ENCODE assay signal across 28 mouse cellular contexts in the genomic region with DNA sequence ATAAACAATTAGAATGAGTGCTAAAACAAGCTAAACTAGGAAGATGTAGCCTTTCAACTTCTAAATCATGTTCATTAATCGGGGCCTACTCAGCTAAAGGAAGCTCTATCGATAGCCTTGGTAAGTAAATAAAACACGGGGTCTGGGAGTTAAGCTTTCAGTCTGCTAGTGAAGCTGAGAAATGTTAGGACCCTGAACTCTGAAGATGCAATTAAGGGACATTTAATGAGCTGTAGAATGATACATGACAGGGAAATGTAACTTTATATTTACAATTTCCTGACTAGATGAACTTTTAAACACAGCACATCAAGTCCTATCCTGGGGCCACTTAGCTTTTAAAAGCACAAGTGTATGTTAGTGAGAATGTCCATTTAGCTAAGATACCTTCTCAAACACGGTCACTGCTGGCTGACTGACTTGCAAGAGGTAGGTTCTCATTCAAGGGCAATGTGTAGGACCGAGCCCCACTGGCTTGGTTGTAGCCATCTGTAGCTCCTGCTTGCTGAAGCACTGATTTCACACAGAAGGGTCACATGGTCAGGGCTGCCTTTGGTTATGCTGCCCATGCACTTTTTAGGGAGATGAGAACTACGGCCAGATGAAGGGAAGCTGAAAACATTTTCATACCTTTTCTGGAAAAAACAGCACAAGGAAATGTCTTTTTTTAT.
A peak's percentile ranks its signal among the peaks of the same experiment; 100 is the strongest.
DNase-seq lines count a peak whose midpoint lies in the region; ATAC-seq and TF ChIP-seq lines count a peak whose summit lies in the region.
"Had no signal": no experiment of that assay in that cellular context is flagged by ENCODE, and none has a peak within 500 bp of the region (broad histone marks: within the 10 kb centered on the region; RNA-seq: fewer than 3 reads in every experiment).

No protein-coding gene starts in this region.

- no peak overlapping the region for H3K9ac ChIP-seq in kidney, embryonic 15.5 days
- H3K9ac ChIP-seq in midbrain, embryonic 11.5 days (ENCODE audit: low read length), result no peak overlapping the region
- H3K9ac ChIP-seq in midbrain, postnatal 0 days (replicated peaks; ENCODE audit: low read length, poor library complexity, severe bottlenecking), result no peak overlapping the region
- H3K9ac ChIP-seq in limb, embryonic 11.5 days (ENCODE audit: low read length), result no peak overlapping the region
- no peak overlapping the region for H3K9ac ChIP-seq in hindbrain, embryonic 16.5 days (ENCODE audit: low read depth, low read length)
- H3K9ac ChIP-seq: embryonic facial prominence, embryonic 12.5 days; heart, embryonic 12.5 days; hindbrain, embryonic 14.5 days; liver, embryonic 13.5 days; midbrain, embryonic 15.5 days had no signal

- H3K4me3 ChIP-seq in kidney, embryonic 15.5 days (replicated peaks), result no peak overlapping the region
- no peak overlapping the region for H3K4me3 ChIP-seq in midbrain, embryonic 11.5 days (ENCODE audit: low read depth, low read length)
- no peak overlapping the region for H3K4me3 ChIP-seq in midbrain, postnatal 0 days (ENCODE audit: low read depth, low read length)
- H3K4me3 ChIP-seq in limb, embryonic 11.5 days (ENCODE audit: low read depth, low read length), result no peak overlapping the region
- no peak overlapping the region for H3K4me3 ChIP-seq in hindbrain, embryonic 16.5 days (ENCODE audit: low read length)
- H3K4me3 ChIP-seq: embryonic facial prominence, embryonic 12.5 days; heart, embryonic 12.5 days; liver, embryonic 13.5 days; midbrain, embryonic 15.5 days had no signal

- DNase-seq in kidney, adult 8-10 months, result no peak
- DNase-seq in midbrain, embryonic 11.5 days (ENCODE audit: low spot score, missing footprints), result peak; percentile 78
- DNase-seq in midbrain, postnatal 0 days (ENCODE audit: low spot score), result no peak
- peak; percentile 52 for DNase-seq in limb, embryonic 11.5 days (ENCODE audit: low spot score)
- DNase-seq: adrenal gland, postnatal 36 days; B cell, adult 2 months; cerebellum, adult 2 months; cerebellum, postnatal 14 days; gastrocnemius, postnatal 25 days; heart, adult 18-20 months; heart, postnatal 4 days; kidney, postnatal 25 days; liver, embryonic 13.5 days; lung, adult 18-20 months; lung, postnatal 10 days; spleen, adult 18-20 months; thymus, adult 18-20 months; thymus, postnatal 25 days had no signal

- peak; percentile 60 for ATAC-seq in kidney, embryonic 15.5 days (replicated peaks; ENCODE audit: low FRiP score)
- no peak for ATAC-seq in midbrain, embryonic 11.5 days (ENCODE audit: low FRiP score)
- ATAC-seq in midbrain, postnatal 0 days (ENCODE audit: low FRiP score), result no peak
- no peak for ATAC-seq in limb, embryonic 11.5 days (ENCODE audit: insufficient number of reproducible peaks, low FRiP score, low TSS enrichment, low read depth)
- no peak for ATAC-seq in hindbrain, embryonic 16.5 days
- ATAC-seq in inflammation-experienced regulatory T-cells, adult 6 months, result no peak
- ATAC-seq: forebrain, embryonic 14.5 days; intestine, postnatal 0 days; midbrain, embryonic 15.5 days had no signal

- H3K4me1 ChIP-seq in kidney, embryonic 15.5 days, result peaks cover 58% of the 10 kb centered on the region
- peaks cover 19% of the 10 kb centered on the region for H3K4me1 ChIP-seq in midbrain, embryonic 11.5 days (ENCODE audit: control insufficient read depth, insufficient read depth, low read length)
- no peaks in the 10 kb centered on the region; the same call in 1 of the 2 replicates for H3K4me1 ChIP-seq in midbrain, postnatal 0 days (ENCODE audit: insufficient read depth, low read length)
- peaks cover 18% of the 10 kb centered on the region for H3K4me1 ChIP-seq in limb, embryonic 11.5 days (ENCODE audit: control insufficient read depth, insufficient read depth, low read length)
- peaks cover 7% of the 10 kb centered on the region; the same call in 1 of the 2 replicates for H3K4me1 ChIP-seq in hindbrain, embryonic 16.5 days (ENCODE audit: control insufficient read depth, insufficient read depth, low read depth, low read length)
- H3K4me1 ChIP-seq: embryonic facial prominence, embryonic 12.5 days; liver, embryonic 13.5 days; midbrain, embryonic 15.5 days had no signal

- H3K36me3 ChIP-seq in kidney, embryonic 15.5 days, result no peaks in the 10 kb centered on the region
- no peaks in the 10 kb centered on the region for H3K36me3 ChIP-seq in midbrain, embryonic 11.5 days (ENCODE audit: control insufficient read depth, insufficient read depth, low read length)
- no peaks in the 10 kb centered on the region for H3K36me3 ChIP-seq in midbrain, postnatal 0 days (ENCODE audit: insufficient read depth, low read length)
- no peaks in the 10 kb centered on the region for H3K36me3 ChIP-seq in limb, embryonic 11.5 days (ENCODE audit: control insufficient read depth, insufficient read depth, low read length)
- H3K36me3 ChIP-seq in hindbrain, embryonic 16.5 days (ENCODE audit: control insufficient read depth, insufficient read depth, low read length), result no peaks in the 10 kb centered on the region
- H3K36me3 ChIP-seq: embryonic facial prominence, embryonic 12.5 days; heart, embryonic 12.5 days; liver, embryonic 13.5 days; midbrain, embryonic 15.5 days had no signal

- WGBS in kidney, embryonic 15.5 days, result 19% methylated on average over 6 of the region's 6 CpGs
- WGBS in midbrain, embryonic 11.5 days, result 78% methylated on average over 6 of the region's 6 CpGs
- WGBS in midbrain, postnatal 0 days, result 84% methylated on average over 6 of the region's 6 CpGs
- WGBS in limb, embryonic 11.5 days, result 15% methylated on average over 6 of the region's 6 CpGs
- 87% methylated on average over 6 of the region's 6 CpGs for WGBS in hindbrain, embryonic 16.5 days

- no peaks in the 10 kb centered on the region for H3K27me3 ChIP-seq in kidney, embryonic 15.5 days
- no peaks in the 10 kb centered on the region; the same call in 1 of the 2 replicates for H3K27me3 ChIP-seq in midbrain, embryonic 11.5 days (ENCODE audit: control insufficient read depth, insufficient read depth, low read length)
- H3K27me3 ChIP-seq in midbrain, postnatal 0 days (ENCODE audit: insufficient read depth, low read length), result no peaks in the 10 kb centered on the region
- H3K27me3 ChIP-seq in limb, embryonic 11.5 days (ENCODE audit: control insufficient read depth, insufficient read depth, low read length), result no peaks in the 10 kb centered on the region
- no peaks in the 10 kb centered on the region for H3K27me3 ChIP-seq in hindbrain, embryonic 16.5 days (replicated peaks; ENCODE audit: control insufficient read depth, insufficient read depth, low read length)
- H3K27me3 ChIP-seq: embryonic facial prominence, embryonic 12.5 days; liver, embryonic 13.5 days; midbrain, embryonic 15.5 days had no signal

- no peak for TF ChIP-seq CTCF in midbrain, postnatal 0 days (IDR thresholded peaks at IDR 0.05)

- H3K27ac ChIP-seq in kidney, embryonic 15.5 days, result peak overlapping the region; percentile 80
- H3K27ac ChIP-seq in midbrain, embryonic 11.5 days (ENCODE audit: low read depth, low read length), result no peak overlapping the region
- H3K27ac ChIP-seq in midbrain, postnatal 0 days (ENCODE audit: low read depth, low read length), result no peak overlapping the region
- H3K27ac ChIP-seq in limb, embryonic 11.5 days (replicated peaks; ENCODE audit: low read depth, low read length), result no peak overlapping the region
- no peak overlapping the region for H3K27ac ChIP-seq in hindbrain, embryonic 16.5 days (ENCODE audit: low read depth, low read length)
- H3K27ac ChIP-seq: embryonic facial prominence, embryonic 12.5 days; hindbrain, embryonic 14.5 days; liver, embryonic 13.5 days; midbrain, embryonic 15.5 days; stomach, postnatal 0 days had no signal

- no peaks in the 10 kb centered on the region for H3K9me3 ChIP-seq in kidney, embryonic 15.5 days (replicated peaks)
- H3K9me3 ChIP-seq in midbrain, embryonic 11.5 days (ENCODE audit: control insufficient read depth, low read length), result no peaks in the 10 kb centered on the region
- H3K9me3 ChIP-seq in midbrain, postnatal 0 days (ENCODE audit: low read length), result no peaks in the 10 kb centered on the region
- no peaks in the 10 kb centered on the region for H3K9me3 ChIP-seq in limb, embryonic 11.5 days (ENCODE audit: control insufficient read depth, low read length)
- no peaks in the 10 kb centered on the region for H3K9me3 ChIP-seq in hindbrain, embryonic 16.5 days (ENCODE audit: control insufficient read depth, low read length)
- H3K9me3 ChIP-seq: embryonic facial prominence, embryonic 12.5 days; heart, embryonic 12.5 days; liver, embryonic 13.5 days; midbrain, embryonic 15.5 days had no signal

- H3K4me2 ChIP-seq in kidney, embryonic 15.5 days, result no peak overlapping the region
- no peak overlapping the region for H3K4me2 ChIP-seq in midbrain, embryonic 11.5 days
- H3K4me2 ChIP-seq in midbrain, postnatal 0 days (ENCODE audit: low read depth, low read length, poor library complexity, severe bottlenecking), result no peak overlapping the region
- no peak overlapping the region for H3K4me2 ChIP-seq in limb, embryonic 11.5 days (ENCODE audit: low read depth, severe bottlenecking)
- H3K4me2 ChIP-seq in hindbrain, embryonic 16.5 days (ENCODE audit: low read length), result no peak overlapping the region
- H3K4me2 ChIP-seq: embryonic facial prominence, embryonic 12.5 days; heart, embryonic 12.5 days; hindbrain, embryonic 14.5 days; liver, embryonic 13.5 days; midbrain, embryonic 15.5 days had no signal

Comparison
In these comparisons a context has a peak if more than half of its experiments do, and no peak if none do; other contexts are left out.
1. DNase-seq: peak in midbrain, embryonic 11.5 days (single experiment) and limb, embryonic 11.5 days (single experiment); none in kidney, adult 8-10 months (0 of 2) and midbrain, postnatal 0 days (single experiment).